Mouse (Mus musculus): ENCODE results near the gene Clk3. TPM values are rescaled to one million over a fixed set of nuclear protein-coding genes. Genes with fewer than 3 reads are reported as not detected.

Gene Clk3
- 10 to 100 TPM; 64.3 to 66.9 TPM for total RNA-seq (2021)
- long read RNA-seq, transcript Clk3-201 (13 exons, 2,496 nt), result major isoform, 28 of 39 reads
- long read RNA-seq, partial matches to known transcripts, result 4 of 39 reads
- long read RNA-seq, other reads (novel, unspliced or antisense), result 7 of 39 reads

DNA sequence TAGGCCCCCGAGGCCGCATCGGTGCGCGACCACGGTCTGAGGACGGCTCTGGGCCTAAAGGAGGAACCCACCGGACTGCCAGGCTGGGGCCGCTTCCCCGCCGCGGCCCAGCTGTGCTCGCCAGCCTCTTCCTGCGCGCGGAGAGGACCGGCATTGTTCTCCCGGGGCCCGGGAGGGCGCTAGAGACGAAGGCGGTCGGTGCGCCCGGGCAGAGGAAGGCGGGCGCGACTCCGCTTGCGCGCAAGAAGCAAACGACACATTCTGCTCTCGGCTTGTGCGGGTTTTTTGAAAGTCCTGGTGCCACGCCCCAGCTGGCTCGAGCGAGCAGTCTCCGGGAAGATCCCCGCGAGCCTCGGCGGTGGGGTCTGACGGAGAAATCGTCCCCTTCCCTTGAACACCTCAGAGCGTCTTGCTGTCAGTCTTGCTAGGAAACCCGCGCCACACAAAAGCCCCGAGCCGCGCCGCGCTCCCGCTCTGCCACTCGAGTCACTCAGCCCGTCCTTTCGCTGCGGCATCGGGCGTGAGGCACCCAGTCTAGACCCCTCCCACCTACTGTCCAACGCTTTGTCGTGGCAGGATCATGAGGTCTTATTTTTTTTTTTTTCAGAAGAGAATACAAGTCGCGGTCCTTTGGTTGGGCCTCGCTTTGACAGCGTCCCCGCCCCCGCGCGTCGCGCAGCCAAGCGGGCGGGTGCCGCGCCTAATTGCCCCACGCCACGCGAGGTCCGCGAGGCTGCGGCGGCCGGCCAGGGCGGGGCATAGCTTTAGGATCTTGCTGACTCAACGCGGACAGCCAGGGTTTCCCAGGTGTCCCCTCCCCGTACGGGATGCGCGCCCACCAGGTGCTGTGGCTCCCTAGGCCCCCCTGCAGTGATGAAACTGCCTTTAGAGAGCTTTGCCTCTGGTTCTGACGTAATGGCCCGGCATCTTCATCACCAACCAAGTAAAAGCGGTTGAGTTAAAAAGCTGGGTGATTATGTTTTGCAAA, at the start of gene Clk3:
TSS of gene Clk3 (minus strand) at position 497 of the 988 bp plus-strand sequence.
- peak in 1 of 2 experiments; percentile 83 for DNase-seq (ENCODE audit: low spot score in 2 of 2)

DNA sequence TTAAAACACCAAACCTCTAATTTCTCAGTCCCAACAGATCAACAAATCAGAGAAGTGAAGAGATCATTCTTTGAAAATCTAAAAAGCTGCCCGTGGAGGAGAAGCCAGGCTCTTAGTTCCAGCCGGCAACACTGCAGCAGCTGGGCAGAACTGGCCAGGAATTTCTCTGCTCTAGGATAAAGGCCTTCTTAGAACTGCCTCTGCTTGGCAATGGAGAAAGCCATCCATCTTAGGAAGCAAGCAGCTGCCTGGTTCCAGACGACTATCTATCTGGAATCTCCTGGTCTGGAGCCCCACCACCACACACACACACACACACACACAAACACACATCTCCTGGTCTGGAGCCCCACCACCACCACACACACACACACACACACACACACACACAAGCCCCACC, 49.2 kb upstream of the Clk3 start:
- no peak for DNase-seq (ENCODE audit: low spot score in 2 of 2)

DNA sequence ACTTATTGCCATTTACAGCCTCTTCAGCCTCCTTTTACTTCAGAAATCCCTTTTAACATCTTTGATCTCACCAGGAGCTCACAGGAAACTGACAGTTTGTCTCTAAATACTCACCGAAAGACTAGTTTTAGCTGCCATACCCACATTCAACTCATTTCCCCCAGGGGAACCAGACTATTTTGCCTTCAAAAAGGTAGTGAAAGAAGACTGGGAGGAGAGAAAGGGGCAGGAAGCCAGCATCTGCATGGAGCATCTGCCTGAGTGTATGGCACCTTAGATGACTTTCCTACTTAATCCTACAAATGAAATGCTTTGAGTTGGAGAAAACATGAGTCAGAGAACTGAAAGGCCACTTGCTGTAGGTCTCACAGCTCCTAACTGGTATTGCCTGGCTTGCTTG, 48.4 kb upstream of the Clk3 start:
- DNase-seq (ENCODE audit: low spot score in 2 of 2), result no peak

DNA sequence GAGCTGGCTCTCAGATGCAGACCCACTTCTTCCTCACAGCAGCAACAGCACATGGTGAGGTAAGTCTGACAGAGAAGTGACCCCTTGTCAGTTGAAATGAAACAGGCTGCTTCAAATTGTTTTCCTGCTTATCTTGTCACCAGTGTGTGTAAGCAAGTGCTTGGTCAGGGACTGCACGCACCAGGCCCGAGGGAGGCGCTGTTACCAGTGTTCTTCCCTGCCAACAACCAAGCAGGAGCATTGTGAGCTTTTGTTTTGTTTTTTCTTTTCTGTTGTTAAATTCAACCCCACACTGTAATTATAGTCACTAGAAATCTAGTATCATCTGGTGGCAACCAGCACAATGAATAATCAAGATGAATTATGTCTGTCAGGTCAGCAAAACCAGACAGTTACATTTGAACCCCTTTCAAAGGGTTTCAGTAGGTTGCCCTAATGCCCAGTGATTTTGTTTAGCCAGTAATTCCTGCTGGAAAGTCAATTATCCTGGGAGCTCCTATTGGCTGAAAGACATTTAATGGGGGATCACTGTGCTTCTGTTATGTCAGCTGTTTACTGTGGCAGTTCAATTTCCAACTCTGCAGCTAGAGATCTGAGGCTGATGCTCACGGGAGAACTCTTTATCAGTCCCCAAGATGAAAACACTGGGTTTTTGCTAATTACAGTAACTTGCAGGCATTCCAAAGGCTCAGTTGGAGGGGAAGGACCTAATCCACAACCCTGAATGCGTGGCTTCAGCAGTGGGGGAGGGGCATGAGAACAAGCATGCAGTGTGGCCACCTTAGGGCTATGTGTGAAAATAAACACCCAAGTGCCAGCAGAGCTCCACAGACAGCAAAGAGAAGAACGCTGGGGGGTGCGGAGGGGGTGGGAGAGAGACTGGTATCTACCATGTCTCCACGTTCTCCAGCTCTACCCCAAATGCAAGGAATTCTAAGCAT, 46.4 kb upstream of the Clk3 start:
- DNase-seq (ENCODE audit: low spot score in 2 of 2), result no peak

DNA sequence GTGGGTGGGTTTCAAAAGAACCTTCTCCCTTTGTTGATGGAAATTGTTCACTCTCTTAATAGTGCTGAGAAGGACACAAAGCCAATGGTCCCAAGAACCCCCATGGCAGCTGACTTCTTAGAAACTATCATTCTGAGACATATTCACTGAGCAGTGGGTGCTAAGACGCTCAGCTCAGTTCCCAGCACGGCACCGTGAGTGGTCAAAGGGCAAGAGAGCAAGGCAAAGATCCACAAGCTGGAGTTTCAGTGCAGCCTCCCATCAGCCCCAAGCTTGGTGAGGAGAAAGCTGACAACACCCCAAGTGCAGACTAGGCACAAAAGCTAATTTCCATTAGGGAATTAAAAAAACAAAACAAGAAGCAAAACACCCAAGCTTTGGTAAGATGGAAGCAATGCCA, 45.0 kb upstream of the Clk3 start:
- DNase-seq (ENCODE audit: low spot score in 2 of 2), result no peak

DNA sequence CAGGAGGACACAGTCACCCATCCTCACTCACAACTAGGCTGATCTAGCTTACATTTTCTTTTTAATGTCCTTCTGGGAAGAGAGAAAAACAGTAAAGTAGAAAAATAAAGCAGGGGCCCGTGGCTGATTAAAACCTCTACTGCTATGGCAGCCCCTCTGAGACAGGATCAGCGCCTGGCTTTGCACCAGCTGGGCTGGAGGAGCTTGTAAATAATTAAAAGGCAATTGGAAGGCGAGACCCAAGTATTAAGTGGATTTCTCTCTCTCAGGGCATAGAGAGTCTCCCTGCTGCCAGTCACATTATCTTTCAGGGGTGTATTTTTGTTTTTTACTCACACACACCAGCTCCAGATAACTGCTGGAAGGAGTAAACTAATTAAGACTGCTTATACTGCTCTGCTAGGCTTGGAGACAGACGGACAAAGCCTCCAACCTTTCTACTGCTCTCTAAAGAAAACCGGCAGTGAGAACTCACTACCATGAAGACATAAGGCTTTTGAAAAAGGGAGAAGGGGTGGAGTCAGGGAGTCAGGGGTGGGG, 43.2 kb upstream of the Clk3 start:
- no peak for DNase-seq (ENCODE audit: low spot score in 2 of 2)

DNA sequence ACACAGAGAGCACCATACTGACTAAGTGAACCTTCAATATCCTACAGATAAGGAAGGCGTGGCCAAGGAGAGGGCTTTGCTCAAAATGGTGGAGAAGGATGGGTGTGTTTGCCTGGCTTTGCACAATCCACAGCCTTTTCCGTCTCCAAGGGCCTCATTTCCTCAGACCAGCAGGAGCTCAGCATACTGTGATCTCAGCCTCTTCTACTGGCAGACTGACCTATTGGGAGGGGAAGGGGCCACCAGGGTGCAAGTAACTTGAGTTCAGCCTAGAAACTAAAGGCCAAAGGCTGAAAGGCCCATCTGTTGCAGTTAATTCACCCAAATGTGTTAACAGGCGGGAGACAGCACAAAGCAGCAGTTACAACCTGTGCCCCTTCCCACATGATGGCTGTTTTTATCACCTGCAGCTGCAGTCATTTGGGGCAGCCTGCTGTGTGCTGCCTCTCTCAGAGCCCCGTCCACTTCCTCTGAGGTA, 41.6 kb upstream of the Clk3 start:
- DNase-seq (ENCODE audit: low spot score in 2 of 2), result no peak

DNA sequence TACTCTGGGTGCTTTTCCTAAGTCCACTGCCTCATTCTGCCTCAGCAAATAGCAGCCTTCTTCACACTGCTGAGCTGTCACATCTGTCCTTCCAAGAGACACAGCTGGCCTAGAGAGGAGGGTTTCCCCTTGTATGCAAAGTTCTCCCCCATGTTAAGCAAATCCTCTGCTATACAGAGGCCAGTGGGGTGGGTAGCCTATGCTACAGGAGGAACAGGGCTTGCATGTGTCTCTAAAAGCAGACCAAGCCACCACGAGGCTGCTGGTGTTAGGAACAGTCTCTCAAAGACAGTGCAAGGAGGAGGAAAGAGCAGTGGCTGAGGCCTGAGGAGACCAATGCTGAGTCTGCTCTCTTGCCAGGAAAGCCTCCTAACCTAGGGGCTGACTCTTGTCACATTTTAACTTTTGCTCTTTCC, 40.4 kb upstream of the Clk3 start:
- no peak for DNase-seq (ENCODE audit: low spot score in 2 of 2)

DNA sequence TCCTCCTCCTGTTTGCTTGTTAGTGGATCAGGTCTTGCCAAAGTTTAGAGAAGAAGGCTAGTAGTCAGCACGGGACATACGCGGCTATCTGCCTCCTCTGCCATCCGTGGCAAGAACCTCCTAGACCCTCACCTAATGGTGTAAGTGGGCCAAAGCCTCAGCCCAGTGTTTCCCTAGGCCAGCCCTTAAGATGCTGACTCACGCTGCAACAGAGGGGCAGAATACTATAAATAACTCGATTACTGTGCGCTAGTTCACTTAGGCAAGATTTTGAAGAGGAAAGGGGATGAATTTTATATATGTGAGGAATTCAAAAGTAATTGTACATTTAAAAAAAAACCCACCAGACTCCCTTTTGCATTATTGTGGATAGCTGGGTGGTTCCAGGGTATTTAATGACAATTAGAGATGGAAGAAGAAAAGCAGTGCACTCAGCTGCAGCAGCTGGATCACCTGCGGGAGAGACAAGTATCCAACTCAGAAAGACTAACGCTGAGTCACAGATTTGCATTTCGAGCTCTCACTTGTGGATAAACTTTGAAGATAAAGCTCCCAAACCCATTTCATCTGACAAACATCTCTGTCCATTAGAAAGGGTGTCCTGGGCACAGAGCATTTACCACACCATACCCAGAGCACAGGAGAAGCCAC, 39.6 kb upstream of the Clk3 start:
- DNase-seq (ENCODE audit: low spot score in 2 of 2), result no peak

DNA sequence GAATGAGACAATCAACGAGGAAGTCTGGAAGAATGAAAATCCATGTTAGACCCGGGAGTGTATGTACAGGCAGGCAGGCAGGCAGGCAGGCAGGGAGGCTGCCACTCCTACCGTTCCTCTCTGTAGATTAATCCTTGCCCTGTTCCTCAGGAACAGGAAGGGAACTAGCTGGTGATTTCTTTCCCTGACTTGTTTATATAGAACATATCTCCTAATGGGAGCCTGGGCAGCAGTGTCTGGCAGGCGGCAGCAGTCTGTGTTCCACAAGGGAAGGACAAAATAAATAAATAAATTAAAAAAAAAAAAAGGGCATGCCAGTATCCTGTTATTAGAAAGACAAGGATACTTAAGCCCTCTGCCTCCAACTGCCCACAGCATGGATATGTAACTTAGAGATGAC, 38.2 kb upstream of the Clk3 start:
- DNase-seq (ENCODE audit: low spot score in 2 of 2), result no peak

DNA sequence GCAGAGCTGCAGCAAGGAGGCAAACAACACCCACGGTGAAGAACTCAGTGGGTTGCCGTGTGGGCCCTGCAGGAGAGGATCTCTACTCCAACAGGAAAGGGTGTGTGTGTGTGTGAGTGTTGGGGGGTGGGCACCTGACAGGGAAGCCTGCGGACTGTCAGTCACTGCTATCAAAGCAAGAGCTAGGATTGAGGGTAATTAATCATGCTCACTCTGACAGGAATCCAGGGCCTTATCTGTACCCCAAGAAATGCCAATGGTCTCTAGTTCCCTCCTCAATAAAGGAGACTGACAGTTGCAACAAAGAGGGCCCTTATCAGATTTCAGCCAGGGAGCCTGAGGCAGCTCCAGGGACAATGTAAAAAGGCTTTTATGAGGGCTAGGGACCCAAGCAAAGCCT, 37.4 kb upstream of the Clk3 start:
- no peak for DNase-seq (ENCODE audit: low spot score in 2 of 2)

DNA sequence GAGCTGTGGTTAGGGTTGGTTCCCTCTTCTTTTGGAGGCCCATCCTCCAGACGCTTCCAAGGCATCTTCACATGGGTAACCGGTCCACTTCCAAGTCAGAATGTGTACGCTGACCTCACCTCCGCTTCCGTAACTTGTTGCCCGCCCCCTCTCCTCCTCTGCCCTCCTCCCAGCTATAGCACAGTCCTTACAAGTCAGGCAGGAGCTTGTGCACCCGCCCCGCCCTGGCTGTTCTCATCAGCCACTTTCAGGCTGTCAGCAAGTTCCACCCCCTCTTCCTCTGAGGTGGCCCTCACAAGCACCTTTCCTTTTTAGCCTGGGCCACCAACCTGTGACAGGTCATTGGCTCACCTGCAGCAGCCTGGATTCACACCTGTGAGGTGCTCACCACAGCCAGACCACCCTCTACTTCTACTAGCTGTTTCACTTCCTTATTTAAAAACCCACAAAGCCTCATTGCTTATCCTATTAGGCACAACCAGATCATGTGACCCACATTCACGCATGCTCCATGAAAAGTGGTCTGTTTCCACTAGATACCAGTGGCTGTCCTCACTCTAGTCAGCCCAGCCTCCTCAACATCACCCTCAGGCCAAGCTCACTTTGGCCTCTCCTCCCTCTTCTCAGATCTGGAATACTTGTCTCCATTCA, 34.8 kb upstream of the Clk3 start:
- DNase-seq (ENCODE audit: low spot score in 2 of 2), result no peak

DNA sequence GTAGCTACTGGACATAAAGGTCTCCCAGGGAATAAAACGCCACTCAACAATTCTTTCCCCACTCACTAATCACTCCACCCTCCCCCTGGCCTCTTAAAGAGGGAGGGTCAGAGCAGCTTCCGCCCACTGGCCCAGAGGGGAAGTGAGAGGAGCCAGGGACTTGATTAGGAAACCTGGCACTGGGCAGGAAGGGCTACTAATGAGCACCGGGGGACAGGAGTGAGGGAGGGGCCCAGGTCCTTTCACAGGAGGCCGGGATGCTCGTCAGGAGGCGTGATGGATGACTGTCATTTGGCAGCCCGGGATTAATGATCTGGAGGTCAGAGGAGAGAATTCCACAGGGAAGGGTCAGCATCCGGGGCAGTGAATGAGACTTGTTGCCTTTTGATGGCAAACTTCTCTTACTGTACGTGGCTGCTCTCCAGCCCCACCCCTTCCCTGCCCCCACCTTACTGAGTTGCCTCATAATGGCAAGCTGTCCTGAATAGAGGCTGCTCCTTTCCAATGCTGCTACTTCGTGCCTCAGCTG, 33.1 kb upstream of the Clk3 start:
- DNase-seq (ENCODE audit: low spot score in 2 of 2), result no peak

DNA sequence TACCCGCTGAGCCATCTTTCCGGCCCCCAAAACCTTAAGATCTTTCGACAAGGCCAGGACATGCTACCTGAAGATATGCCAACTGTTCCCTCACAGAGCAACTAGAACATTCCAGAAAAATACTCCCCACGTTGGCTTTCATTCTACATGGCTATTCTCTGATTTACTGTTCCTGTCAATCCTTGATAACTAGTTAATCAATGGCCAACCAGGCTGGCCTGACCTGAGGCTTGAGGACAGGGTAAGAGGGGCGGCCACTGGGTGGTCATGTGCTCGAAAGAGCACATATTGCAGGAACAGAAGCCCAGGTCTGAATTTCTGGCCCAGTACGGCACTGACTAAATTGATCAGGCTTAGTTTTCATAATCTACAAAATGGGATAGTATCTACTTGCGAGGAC, 31.8 kb upstream of the Clk3 start:
- no peak for DNase-seq (ENCODE audit: low spot score in 2 of 2)

DNA sequence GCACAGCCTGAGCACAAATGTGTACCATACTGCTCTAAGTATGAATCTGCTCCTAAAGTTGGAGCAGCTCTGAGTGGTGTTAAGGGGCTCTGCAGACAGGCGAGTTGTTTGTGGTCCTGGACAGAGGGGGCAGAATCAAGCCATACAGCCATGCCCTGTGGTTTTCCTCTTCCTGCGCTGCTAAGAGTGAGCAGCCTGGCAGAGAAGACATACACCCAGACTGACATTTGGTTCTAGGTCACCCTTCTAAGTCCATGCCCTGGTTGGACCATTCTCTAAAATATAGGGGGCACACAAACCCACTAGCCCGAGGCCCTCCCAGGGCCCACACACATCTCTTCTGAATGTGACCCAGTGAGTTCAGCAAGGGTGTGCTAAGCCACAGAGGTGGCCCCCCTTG, 24.1 kb upstream of the Clk3 start:
- no peak for DNase-seq (ENCODE audit: low spot score in 2 of 2)

DNA sequence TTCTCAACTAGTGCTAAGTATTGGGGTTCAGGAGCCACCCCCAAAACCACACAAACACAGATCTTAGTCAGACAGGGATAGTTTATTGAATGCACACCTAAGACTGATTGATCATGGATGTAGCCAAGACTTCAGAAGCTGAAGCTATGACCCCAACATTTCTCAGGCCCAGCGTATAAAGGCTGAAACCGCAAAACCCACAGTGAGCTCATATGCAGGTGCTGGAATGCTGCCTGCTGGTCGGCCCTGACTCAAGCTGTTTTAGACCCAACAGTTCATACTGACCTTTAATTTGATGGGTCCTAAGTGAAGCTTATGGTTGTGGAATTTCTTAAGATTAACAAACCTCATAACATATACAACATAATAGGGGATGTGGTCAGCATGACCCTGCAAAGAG, 17.0 kb upstream of the Clk3 start:
- DNase-seq (ENCODE audit: low spot score in 2 of 2), result no peak

DNA sequence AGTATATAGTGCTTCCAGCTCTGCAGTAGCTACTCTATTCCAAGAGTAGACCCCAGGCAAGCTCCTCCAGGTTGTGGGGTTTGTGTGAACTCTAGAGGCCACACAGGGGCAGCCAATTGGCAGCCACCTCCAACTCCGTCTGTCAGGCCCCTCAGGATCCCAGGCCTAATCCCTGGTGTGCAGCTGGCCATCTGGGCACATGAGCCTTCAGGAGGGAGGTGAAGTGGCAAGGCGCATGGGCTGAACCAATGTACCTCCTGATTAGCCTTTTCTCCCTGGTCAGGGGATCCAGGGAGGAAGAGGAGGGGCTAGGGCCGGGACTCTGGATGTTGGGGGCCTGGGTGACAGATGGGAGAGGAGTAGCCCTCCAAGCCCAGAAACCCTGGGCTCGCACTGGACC, 10.1 kb upstream of the Clk3 start:
- no peak for DNase-seq (ENCODE audit: low spot score in 2 of 2)

DNA sequence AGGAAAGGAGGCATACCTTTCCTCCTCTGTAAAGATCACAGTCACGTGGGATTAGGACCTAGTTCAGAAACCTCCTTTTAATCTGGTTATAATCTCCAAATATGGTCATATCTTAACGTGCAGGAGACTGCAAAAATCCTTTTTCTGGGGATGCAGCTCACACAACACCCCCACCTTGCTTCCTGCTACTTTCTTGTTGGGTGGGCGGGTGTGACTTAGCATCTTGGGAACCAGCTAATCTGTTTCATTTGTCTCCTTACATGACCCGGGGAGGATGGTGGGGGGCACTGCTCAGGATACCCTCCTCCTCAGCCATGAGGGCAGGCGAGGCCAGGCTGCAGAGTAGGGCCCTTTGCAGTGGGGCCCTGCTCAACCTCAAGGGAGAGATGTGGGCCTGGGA, 9.4 kb upstream of the Clk3 start:
- DNase-seq (ENCODE audit: low spot score in 2 of 2), result no peak

DNA sequence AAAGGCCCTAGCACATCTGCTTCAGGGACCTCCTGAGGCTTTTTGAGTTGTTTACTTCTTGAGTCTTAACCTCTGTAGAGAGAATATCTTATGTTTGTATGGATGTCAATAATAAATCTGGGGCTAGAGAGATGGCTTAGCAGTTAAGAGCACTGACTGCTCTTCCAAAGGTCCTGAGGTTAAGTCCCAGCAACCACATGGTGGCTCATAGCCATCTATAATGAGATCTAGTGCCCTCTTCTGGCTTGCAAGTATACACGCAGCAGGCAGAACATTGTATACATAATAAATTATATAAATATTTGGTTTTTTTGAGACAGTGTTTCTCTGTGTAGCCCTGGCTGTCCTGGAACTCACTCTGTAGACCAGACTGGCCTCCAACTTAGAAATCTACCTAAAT, 8.5 kb upstream of the Clk3 start:
- no peak for DNase-seq (ENCODE audit: low spot score in 2 of 2)

DNA sequence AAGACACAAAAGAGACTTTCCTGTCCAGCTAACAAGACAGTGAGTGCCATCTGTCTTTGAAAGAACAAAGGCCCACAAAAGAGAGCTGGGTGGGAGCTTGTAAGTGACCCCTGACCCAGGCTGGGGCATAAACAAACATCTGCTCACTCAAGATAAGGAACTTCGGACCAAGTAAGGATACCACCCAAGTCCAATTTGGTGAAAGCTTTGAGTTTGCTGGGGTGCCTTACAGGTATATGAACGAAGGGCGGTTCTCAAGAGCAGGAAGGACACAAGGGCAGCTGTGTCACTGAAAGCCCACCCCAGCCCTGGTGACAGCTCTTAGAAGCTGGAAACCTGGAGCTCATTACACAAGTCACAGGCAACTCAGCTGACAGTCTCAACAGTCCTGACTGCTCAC, 8.1 kb upstream of the Clk3 start:
- DNase-seq (ENCODE audit: low spot score in 2 of 2), result no peak
